Mouse (Mus musculus) lung, postnatal 0 days (tissue): ENCODE measurements at regions not wholly inside any gene's neighbourhood (a gene's known extent, or its start where the extent isn't known, plus 50 kb on each side); places are given as distances from the start of the nearest gene placed in this dataset.

Experiments
- CTCF ChIP-seq: IDR thresholded peaks from 2 replicates; pipeline ENCODE4 v1.5.1; 2016; ENCODE audit warnings: antibody characterized with exemption, mild to moderate bottlenecking
- EP300 ChIP-seq: IDR thresholded peaks from 2 replicates; pipeline ENCODE4 v1.6.1; 2016; ENCODE audit warnings: antibody characterized with exemption, mild to moderate bottlenecking, control low read depth

GRCm38 (mm10) chr12:13669453-13669852 lies 400.5 kb downstream of the Nbas start:
- no peak for TF ChIP-seq CTCF
- TF ChIP-seq EP300 = no peak
